Mouse (Mus musculus): ENCODE results near the gene Tmcc3.

The Tmcc3 gene

GRCm38 (mm10) chr10:94551924-94552523 lies 240.3 kb downstream of the Tmcc3 start:
- peak in 1 of 2 experiments; percentile 22 for DNase-seq

GRCm38 (mm10) chr10:94555394-94555793 lies 243.6 kb downstream of the Tmcc3 start:
- DNase-seq = no peak

GRCm38 (mm10) chr10:94557428-94558149 lies 245.8 kb downstream of the Tmcc3 start:
- DNase-seq = no peak

GRCm38 (mm10) chr10:94558826-94559225 lies 247.1 kb downstream of the Tmcc3 start:
- DNase-seq = no peak

DNA sequence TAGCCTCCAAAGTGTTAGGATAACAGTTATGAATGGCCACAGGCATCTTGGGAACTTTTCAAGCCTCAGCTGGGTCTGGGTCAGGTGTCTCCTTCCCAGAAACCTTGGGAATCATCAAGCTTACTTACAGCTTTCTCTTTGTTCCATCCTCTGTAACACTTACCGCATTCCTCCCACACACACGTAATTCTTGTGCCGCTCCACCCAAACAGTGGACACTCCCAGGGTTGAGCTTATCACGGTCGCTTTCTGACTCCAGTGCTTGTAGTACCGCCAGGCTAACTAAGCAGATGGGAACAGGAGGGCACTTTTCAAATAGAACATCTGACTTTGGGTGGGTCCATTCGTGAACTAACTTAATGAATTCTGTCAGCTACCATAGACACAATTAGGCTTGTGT lies 249.6 kb downstream of the Tmcc3 start:
- no peak for DNase-seq

GRCm38 (mm10) chr10:94562188-94562587 lies 250.4 kb downstream of the Tmcc3 start:
- peak in 1 of 2 experiments; percentile 36 for DNase-seq

- DNase-seq = no peak
Observed at GRCm38 (mm10) chr10:94562991-94563390, 251.2 kb downstream of the Tmcc3 start.

DNA sequence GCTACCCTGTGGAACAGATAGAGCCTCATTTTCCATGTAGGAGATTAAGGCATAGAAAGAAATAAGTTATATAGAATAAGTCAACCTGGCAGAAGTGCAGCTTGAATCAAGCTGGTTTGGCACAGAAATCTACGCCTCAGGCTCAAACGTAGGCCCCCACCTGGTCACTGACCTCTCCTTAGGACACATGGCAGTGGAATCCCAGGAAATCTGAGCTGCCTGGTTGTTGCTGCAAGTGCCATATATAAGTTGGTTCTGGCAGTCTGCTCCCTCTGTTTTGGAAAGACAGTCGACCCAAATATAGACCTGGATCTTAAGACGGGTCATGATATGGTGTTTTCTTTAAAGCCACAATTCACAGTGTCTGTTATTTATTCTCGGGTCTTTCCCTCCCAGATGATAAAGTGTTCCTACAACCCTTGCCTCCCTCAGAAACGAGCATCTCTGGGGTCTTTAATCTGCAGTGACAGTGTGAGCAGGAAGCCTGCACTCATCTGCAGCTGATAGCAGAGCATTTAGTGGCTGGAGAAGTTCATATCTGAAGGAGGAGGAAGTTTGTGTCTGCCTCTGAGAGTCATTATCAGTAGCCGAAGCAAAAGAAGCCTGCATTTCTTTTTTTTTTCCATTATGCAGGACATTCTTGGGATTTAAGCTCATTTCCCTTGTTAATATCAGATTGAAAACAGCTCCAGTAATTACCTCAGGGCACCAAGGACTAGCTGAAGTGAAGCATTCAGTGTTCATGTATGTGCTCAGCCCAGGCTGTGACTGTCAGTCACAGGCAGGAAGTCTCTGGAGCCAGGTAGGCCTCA lies 253.9 kb downstream of the Tmcc3 start:
- no peak for DNase-seq

GRCm38 (mm10) chr10:94566222-94566868 lies 254.6 kb downstream of the Tmcc3 start:
- DNase-seq = no peak

DNA sequence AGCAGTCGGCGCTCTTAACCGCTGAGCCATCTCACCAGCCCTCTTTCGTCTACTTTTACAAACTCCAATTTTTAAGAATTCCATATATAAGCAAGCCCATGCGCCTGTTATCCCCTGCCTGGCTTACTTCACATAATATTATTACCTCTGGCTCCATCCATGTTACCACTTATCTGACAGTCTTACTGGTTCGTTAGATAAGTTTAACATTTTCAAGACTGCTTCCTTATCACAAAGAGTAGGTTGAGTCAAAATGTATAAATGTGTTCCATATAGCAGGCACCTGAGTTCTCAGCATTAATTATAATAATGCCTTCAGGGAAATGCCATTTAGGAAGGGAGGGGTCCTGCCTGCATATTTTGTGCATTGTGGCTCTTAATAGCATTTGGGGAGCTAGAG lies 255.5 kb downstream of the Tmcc3 start:
- no peak for DNase-seq

DNA sequence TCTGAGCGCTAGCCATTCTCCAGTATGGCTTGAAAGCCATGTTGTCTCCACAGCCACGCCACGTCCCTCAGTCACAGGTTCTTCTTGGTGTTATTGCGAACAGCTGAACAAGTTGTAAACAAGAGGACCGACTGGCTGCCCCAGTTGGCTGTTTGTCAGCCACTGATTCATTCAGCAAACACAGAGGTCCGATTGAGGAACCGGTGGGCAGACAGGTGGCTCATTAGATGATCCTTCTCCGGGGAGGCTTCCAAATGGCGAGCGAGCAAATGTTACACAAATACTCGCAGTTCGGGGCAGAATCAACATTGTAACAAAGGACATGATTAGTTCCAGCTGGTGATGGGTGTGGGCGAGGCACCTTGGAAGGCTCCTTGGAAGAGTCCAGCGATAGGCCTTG lies 256.2 kb downstream of the Tmcc3 start:
- DNase-seq = no peak

- no peak for DNase-seq
Observed at GRCm38 (mm10) chr10:94568867-94569266, 257.1 kb downstream of the Tmcc3 start.

DNA sequence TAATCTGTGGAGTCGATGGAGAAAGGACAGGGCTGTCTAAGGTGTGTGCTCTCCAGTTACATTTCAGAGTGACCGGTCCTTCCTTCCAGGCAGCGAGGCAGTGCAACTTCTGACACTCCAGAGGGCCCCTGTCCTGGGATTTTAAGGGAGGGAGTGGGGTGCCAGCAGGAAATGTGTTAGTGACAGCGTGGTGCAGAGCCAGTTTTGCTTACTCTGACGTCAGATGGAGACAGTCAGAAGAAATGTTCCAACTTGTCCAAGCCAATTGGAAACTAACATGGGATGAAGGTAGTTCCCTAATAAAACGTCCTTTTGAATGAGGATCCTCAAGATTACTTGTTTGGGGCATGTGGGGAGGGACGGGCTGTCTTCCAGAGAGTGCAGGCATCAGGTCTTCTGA lies 258.0 kb downstream of the Tmcc3 start:
- DNase-seq = no peak

DNA sequence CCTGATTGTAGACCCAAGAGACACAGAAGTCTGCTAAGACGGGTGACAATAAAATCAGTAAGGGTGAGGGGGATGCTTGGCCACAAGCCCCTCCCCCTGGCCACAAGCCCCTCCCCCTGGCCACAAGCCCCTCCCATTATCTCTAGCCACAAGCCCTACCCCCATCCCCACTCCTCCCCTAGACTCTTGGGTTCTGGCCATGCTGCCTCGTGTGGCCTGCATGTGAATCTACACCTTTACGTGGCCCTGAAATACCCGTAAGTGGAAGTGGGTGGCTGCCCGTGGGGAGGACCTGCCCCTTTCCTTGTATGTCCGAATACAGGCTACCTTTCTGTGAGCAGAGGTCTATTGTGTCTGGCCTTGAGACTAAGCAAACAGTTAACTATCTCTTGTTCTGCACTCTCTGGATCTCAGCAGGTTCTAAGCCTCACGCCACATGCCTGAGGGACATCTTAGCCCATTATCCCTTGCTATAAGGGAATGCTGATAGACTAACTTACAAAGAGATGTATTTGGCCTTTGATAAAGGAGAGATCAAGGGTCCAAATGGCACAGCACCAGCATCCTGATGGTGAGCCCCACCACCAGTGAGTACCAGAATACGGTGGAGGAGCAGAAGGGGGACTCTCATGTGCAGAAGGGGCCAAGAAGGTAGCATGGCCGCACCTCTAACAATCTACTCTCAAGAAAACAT lies 260.3 kb downstream of the Tmcc3 start:
- no peak for DNase-seq

GRCm38 (mm10) chr10:94572772-94573171 lies 261.0 kb downstream of the Tmcc3 start:
- no peak for DNase-seq

- no peak for DNase-seq
Observed at GRCm38 (mm10) chr10:94574451-94575333, 262.9 kb downstream of the Tmcc3 start.

DNA sequence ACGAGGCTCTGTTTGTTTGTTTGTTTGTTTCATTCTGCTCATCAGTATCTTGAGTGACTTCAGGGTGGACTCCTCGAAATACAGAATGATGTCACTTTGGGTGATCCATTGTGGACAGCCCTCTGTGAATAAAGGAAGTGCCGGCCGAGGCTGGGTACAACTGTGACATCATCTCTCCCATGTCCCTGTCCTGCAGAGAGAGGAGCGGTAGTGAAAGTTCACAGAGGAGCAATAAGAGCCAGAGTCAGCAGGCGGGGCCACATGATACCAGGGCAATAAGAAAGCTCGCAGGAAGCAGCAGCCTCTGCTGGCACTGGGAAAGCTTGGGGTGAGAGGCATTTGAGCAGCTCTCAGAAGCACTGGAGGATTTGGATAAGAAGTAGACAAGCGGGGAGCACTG lies 264.2 kb downstream of the Tmcc3 start:
- DNase-seq = no peak

- DNase-seq = no peak
Observed at GRCm38 (mm10) chr10:94578870-94579269, 267.1 kb downstream of the Tmcc3 start.

DNA sequence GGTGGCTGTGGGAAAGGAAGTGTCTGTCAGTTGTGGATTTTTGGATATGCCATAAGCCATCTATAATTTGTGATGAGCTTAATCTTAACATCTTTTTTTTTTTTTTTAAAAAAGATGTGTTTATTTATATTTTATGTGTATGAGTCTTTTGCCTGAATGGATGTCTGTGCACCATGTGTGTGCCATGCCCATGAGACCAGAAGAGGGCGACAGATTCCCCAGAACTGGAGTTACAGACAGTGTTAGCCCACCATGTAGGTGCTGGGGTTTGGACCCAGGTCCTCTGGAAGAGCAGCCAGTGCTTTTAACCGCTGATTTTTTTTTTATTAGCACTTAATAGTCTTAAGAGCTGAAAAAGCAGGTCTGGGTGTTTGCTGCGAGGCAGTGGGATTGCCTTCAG lies 269.6 kb downstream of the Tmcc3 start:
- DNase-seq = no peak

- DNase-seq = no peak
Observed at GRCm38 (mm10) chr10:94583714-94584113, 272.0 kb downstream of the Tmcc3 start.

DNA sequence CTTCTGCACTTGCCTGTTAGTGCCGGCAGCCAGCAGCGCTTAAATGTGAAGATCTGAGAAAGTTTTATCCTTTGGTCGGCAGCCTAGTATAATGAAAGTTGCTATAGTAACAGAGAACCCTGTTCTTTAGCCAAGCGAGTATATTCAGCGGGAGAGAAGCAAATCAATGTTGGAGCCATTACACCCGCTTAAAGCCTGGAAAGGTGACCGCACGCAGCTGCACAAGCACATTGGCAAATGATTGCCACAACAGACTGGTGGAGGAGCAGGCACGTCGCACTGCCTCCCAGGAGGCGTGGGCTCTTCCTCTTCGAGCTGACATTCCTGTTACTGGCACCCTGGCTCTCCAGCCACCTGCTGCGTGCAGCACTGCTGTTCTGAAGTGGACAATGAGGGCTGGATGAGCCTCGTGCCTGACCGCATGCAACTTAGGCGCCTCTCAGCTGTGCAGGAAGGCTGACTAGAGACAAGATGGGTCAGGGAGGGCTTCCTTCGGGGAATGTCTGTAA lies 273.2 kb downstream of the Tmcc3 start:
- no peak for DNase-seq
